Mouse (Mus musculus): ENCODE data around the gene Ifitm5.

Ifitm5 gene

GRCm38 (mm10) chr7:140962733-140963132, 12.6 kb upstream of the Ifitm5 start:
- DNase-seq (ENCODE audit: low read depth, low spot score) = no peak

GRCm38 (mm10) chr7:140961416-140961815, 11.3 kb upstream of the Ifitm5 start:
- DNase-seq (ENCODE audit: low read depth, low spot score) = no peak

GRCm38 (mm10) chr7:140960026-140960425, 9.9 kb upstream of the Ifitm5 start:
- DNase-seq (ENCODE audit: low read depth, low spot score) = no peak

- no peak for DNase-seq (ENCODE audit: low read depth, low spot score)
Measured at GRCm38 (mm10) chr7:140959181-140959901, 9.2 kb upstream of the Ifitm5 start.

GRCm38 (mm10) chr7:140956556-140956869, 6.4 kb upstream of the Ifitm5 start:
- DNase-seq (ENCODE audit: low read depth, low spot score) = no peak

GRCm38 (mm10) chr7:140955758-140956555, 5.9 kb upstream of the Ifitm5 start, which contains the start of the genes Gm45717 and Ifitm2:
Gene Gm45717, minus strand, starts transcription at chr7:140955937.
Gene Ifitm2, minus strand, starts transcription at chr7:140955987.
- DNase-seq (ENCODE audit: low read depth, low spot score) = no peak

- DNase-seq (ENCODE audit: low read depth, low spot score) = no peak
Measured at GRCm38 (mm10) chr7:140955342-140955741, 5.3 kb upstream of the Ifitm5 start.

- DNase-seq (ENCODE audit: low read depth, low spot score) = no peak
Measured at GRCm38 (mm10) chr7:140954733-140955071, 4.6 kb upstream of the Ifitm5 start.

- DNase-seq (ENCODE audit: low read depth, low spot score) = no peak
Measured at GRCm38 (mm10) chr7:140953800-140954732, 4.0 kb upstream of the Ifitm5 start.

GRCm38 (mm10) chr7:140953133-140953532, 3.0 kb upstream of the Ifitm5 start:
- no peak for DNase-seq (ENCODE audit: low read depth, low spot score)

- DNase-seq (ENCODE audit: low read depth, low spot score) = no peak
Measured at GRCm38 (mm10) chr7:140952441-140952840, 2.4 kb upstream of the Ifitm5 start.

- DNase-seq (ENCODE audit: low read depth, low spot score) = no peak
Measured at GRCm38 (mm10) chr7:140951765-140952164, 1.7 kb upstream of the Ifitm5 start.

- DNase-seq (ENCODE audit: low read depth, low spot score) = no peak
Measured at GRCm38 (mm10) chr7:140951051-140951450, 960 bp upstream of the Ifitm5 start.

- DNase-seq (ENCODE audit: low read depth, low spot score) = no peak
Measured at GRCm38 (mm10) chr7:140949255-140949654, 836 bp downstream of the Ifitm5 start.

- no peak for DNase-seq (ENCODE audit: low read depth, low spot score)
Measured at GRCm38 (mm10) chr7:140948161-140948560, 1.9 kb downstream of the Ifitm5 start.

GRCm38 (mm10) chr7:140946980-140947379, 3.1 kb downstream of the Ifitm5 start:
- DNase-seq (ENCODE audit: low read depth, low spot score) = no peak

- DNase-seq (ENCODE audit: low read depth, low spot score) = no peak
Measured at GRCm38 (mm10) chr7:140946311-140946710, 3.8 kb downstream of the Ifitm5 start.

GRCm38 (mm10) chr7:140945247-140945646, 4.8 kb downstream of the Ifitm5 start:
- DNase-seq (ENCODE audit: low read depth, low spot score) = no peak

GRCm38 (mm10) chr7:140944236-140944635, 5.9 kb downstream of the Ifitm5 start:
- DNase-seq (ENCODE audit: low read depth, low spot score) = no peak

GRCm38 (mm10) chr7:140943356-140943755, 6.7 kb downstream of the Ifitm5 start:
- DNase-seq (ENCODE audit: low read depth, low spot score) = no peak

GRCm38 (mm10) chr7:140942811-140943210, 7.3 kb downstream of the Ifitm5 start:
- DNase-seq (ENCODE audit: low read depth, low spot score) = no peak

GRCm38 (mm10) chr7:140942341-140942740, 7.8 kb downstream of the Ifitm5 start:
- DNase-seq (ENCODE audit: low read depth, low spot score) = no peak
